Mouse (Mus musculus) liver, adult 2 months (tissue): Measurements from ENCODE around the gene Gm973. TPM values are rescaled to one million over a fixed set of nuclear protein-coding genes. Genes with fewer than 3 reads are reported as not detected.

Source experiments
- DNase-seq: peaks from one replicate; pipeline ENCODE4 v3.0.0-alpha.2; 2011; ENCODE audit warnings: low read depth, low spot score; ENCODE audit errors: extremely low read depth
- H3K27ac ChIP-seq: fragments of 200-500 bp; replicated peaks from 2 replicates; pipeline ENCODE4 v1.5.1; 2012; ENCODE audit warnings: low read depth, mild to moderate bottlenecking, control low read depth, inconsistent platforms, low read length; ENCODE audit not compliant: insufficient read depth
- H3K27me3 ChIP-seq: fragments of 200-500 bp; 2 replicates; pipeline ENCODE4 v1.6.1; 2012; ENCODE audit warnings: mild to moderate bottlenecking, moderate library complexity, low read length, inconsistent platforms; ENCODE audit not compliant: control insufficient read depth, insufficient read depth
- H3K36me3 ChIP-seq: fragments of 200-500 bp; 2 replicates; pipeline ENCODE4 v1.6.1; 2012; ENCODE audit warnings: low read length, inconsistent platforms; ENCODE audit not compliant: control insufficient read depth, insufficient read depth
- H3K4me1 ChIP-seq: fragments of 200-500 bp; 2 replicates; pipeline ENCODE4 v1.6.1; 2011; ENCODE audit warnings: low read length; ENCODE audit not compliant: control insufficient read depth, insufficient read depth
- H3K4me3 ChIP-seq: fragments of 200-500 bp; 2 replicates; pipeline ENCODE4 v1.5.1; 2011; ENCODE audit warnings: low read depth, mild to moderate bottlenecking, control low read depth, low read length, moderate library complexity; ENCODE audit not compliant: insufficient read depth
- H3K79me2 ChIP-seq: fragments of 200-500 bp; 2 replicates; pipeline ENCODE4 v1.6.1; 2012; ENCODE audit warnings: inconsistent platforms, mild to moderate bottlenecking, low read length, moderate library complexity; ENCODE audit not compliant: control insufficient read depth, insufficient read depth
- H3K9ac ChIP-seq: fragments of 200-500 bp; 2 replicates; pipeline ENCODE4 v1.6.1; 2012; ENCODE audit warnings: low read depth, mild to moderate bottlenecking, control low read depth, inconsistent platforms, low read length
- CTCF ChIP-seq: fragments of 200-500 bp; IDR thresholded peaks from 2 replicates; pipeline ENCODE4 v1.5.1; 2011; ENCODE audit warnings: low read depth, low read length, control low read depth
- POLR2A ChIP-seq: fragments of 200-500 bp; IDR thresholded peaks from 2 replicates; pipeline ENCODE4 v1.6.1; 2011; ENCODE audit warnings: low read length, control low read depth; ENCODE audit not compliant: insufficient read depth; ENCODE audit errors: extremely low read depth
- WGBS: fragments of 180-500 bp; shearing (Covaris S2); methylation state at CpG from one replicate; pipeline ENCODE4 v1.1.7; 2018; 5-methylcytosine and 5-hydroxymethylcytosine counted together
- polyA plus RNA-seq: library from polyadenylated mRNA; depleted of rRNA; stranded (reverse); fragments of >200 nt; gene quantifications from 2 replicates; pipeline ENCODE4 v1.2.3, GENCODE M21; 2012
- total RNA-seq: library from RNA; depleted of rRNA; stranded (reverse); fragments of >200 nt; gene quantifications from 2 replicates; pipeline ENCODE4 v1.2.3, GENCODE M21; 2014

Gm973 gene
- total and polyA plus RNA-seq, 2 experiments = not detected

GRCm38 (mm10) chr1:59487651-59488051 is 28.4 kb upstream of the Gm973 start:
- Histone ChIP-seq H3K36me3 (no peaks in the 10 kb centered on the region), H3K79me2 (peaks cover 20% of the 10 kb centered on the region), H3K9ac (peak overlapping the region; percentile 68), H3K27me3 (no peaks in the 10 kb centered on the region), H3K4me3 (peak overlapping the region; percentile 21; the same call in 1 of the 2 replicates), H3K4me1 (peaks cover 17% of the 10 kb centered on the region), H3K27ac (peak overlapping the region; percentile 84)
- peak; percentile 64 for DNase-seq
- WGBS = 11% methylated on average over 10 of the region's 10 CpGs
- TF ChIP-seq POLR2A = no peak
- no peak for TF ChIP-seq CTCF

DNA sequence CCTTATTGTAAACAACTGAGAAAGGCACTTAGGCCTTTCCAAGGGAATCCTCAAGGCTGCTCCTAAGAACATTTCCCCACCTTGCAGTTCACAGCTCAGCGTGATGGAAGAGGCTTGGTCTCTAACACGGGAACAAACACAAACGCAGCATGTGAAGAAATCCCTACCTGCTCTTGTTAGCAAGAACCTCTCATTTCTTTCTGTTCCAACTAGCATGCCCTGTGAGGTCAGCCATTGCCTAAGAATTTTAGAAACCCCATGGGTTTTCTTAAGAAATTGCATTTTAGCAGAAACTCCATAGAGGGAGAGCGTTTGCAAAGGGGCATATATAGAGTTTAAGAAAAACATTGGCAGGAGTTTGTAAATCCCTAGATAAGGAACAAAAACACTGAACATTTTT is 27.6 kb upstream of the Gm973 start:
- 37% methylated on average over 4 of the region's 4 CpGs for WGBS
- Histone ChIP-seq H3K4me3 (no peak overlapping the region), H3K27me3 (no peaks in the 10 kb centered on the region), H3K36me3 (no peaks in the 10 kb centered on the region), H3K79me2 (peaks cover 12% of the 10 kb centered on the region), H3K9ac (no peak overlapping the region), H3K4me1 (peaks cover 17% of the 10 kb centered on the region), H3K27ac (no peak overlapping the region)
- peak; percentile 42 for DNase-seq
- TF ChIP-seq CTCF (no peak), POLR2A (no peak)

GRCm38 (mm10) chr1:59488991-59489390 is 27.1 kb upstream of the Gm973 start:
- DNase-seq = no peak
- no peak for TF ChIP-seq CTCF
- no peak for TF ChIP-seq POLR2A
- H3K27ac ChIP-seq = no peak overlapping the region
- no peaks in the 10 kb centered on the region for H3K27me3 ChIP-seq
- H3K79me2 ChIP-seq = peaks cover 9% of the 10 kb centered on the region; the same call in 1 of the 2 replicates
- 88% methylated on average over 4 of the region's 4 CpGs for WGBS
- no peaks in the 10 kb centered on the region for H3K36me3 ChIP-seq
- no peak overlapping the region for H3K4me3 ChIP-seq
- H3K4me1 ChIP-seq = peaks cover 15% of the 10 kb centered on the region
- H3K9ac ChIP-seq = no peak overlapping the region

- H3K4me3 ChIP-seq = no peak overlapping the region
- H3K9ac ChIP-seq = no peak overlapping the region
- H3K36me3 ChIP-seq = no peaks in the 10 kb centered on the region
- no peak for DNase-seq
- TF ChIP-seq CTCF (no peak), POLR2A (no peak)
- H3K4me1 ChIP-seq = peaks cover 13% of the 10 kb centered on the region
- H3K27ac ChIP-seq = no peak overlapping the region
- no peaks in the 10 kb centered on the region for H3K79me2 ChIP-seq
- 87% methylated on average over 9 of the region's 9 CpGs for WGBS
- no peaks in the 10 kb centered on the region for H3K27me3 ChIP-seq
Measured at GRCm38 (mm10) chr1:59491517-59491916, 24.5 kb upstream of the Gm973 start.

GRCm38 (mm10) chr1:59492432-59492831 is 23.6 kb upstream of the Gm973 start:
- DNase-seq = no peak
- Histone ChIP-seq H3K36me3 (no peaks in the 10 kb centered on the region), H3K9ac (no peak overlapping the region), H3K27ac (no peak overlapping the region), H3K79me2 (no peaks in the 10 kb centered on the region), H3K4me1 (peaks cover 11% of the 10 kb centered on the region), H3K4me3 (no peak overlapping the region), H3K27me3 (no peaks in the 10 kb centered on the region)
- WGBS = 61% methylated on average over 4 of the region's 4 CpGs
- TF ChIP-seq CTCF (no peak), POLR2A (no peak)

- Histone ChIP-seq H3K4me3 (no peak overlapping the region), H3K36me3 (no peaks in the 10 kb centered on the region), H3K4me1 (peaks cover 14% of the 10 kb centered on the region), H3K27me3 (no peaks in the 10 kb centered on the region), H3K79me2 (no peaks in the 10 kb centered on the region), H3K9ac (no peak overlapping the region), H3K27ac (no peak overlapping the region)
- no peak for DNase-seq
- TF ChIP-seq POLR2A = no peak
- no peak for TF ChIP-seq CTCF
- 81% methylated on average over 5 of the region's 5 CpGs for WGBS
Measured at GRCm38 (mm10) chr1:59495970-59496369, 20.1 kb upstream of the Gm973 start.
